Mouse (Mus musculus): ENCODE data around the gene Cdhr1. TPM values are rescaled to one million over a fixed set of nuclear protein-coding genes. Genes with fewer than 3 reads are reported as not detected.
A peak's percentile ranks its signal among the peaks of the same experiment; 100 is the strongest.

Cdhr1 gene
- polyA plus RNA-seq, 1 experiment from 2014 or later: 2.0 TPM

DNA sequence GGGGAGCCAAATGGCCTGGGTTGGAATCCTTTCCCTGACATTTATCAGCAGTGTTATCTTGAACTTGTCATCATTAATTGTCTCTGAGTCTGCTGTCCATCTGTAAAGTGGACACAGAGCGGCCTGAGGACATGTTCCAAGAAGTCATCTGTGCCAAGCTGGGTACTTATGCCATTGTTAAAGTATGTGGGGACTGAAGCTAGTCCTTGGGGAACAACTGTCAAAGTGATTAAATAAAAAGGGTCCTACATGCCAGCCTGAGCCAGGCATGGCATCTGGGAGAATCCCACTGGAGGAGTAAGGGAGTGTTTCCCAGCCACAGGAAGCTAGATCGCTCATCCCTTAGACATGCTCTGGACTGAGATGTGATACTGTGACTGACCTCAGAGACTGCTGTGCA is 12.3 kb upstream of the Cdhr1 start:
- no peaks in the 10 kb centered on the region for H3K36me3 ChIP-seq
- no peak overlapping the region for H3K4me2 ChIP-seq
- ATAC-seq (ENCODE audit: low FRiP score): no peak
- H3K9me3 ChIP-seq: no peaks in the 10 kb centered on the region
- no peak overlapping the region for H3K9ac ChIP-seq
- H3K27ac ChIP-seq: no peak overlapping the region
- H3K4me3 ChIP-seq: no peak overlapping the region
- 83% methylated on average over 2 of the region's 2 CpGs for WGBS
- no peaks in the 10 kb centered on the region for H3K4me1 ChIP-seq (replicated peaks)
- no peaks in the 10 kb centered on the region for H3K27me3 ChIP-seq

DNA sequence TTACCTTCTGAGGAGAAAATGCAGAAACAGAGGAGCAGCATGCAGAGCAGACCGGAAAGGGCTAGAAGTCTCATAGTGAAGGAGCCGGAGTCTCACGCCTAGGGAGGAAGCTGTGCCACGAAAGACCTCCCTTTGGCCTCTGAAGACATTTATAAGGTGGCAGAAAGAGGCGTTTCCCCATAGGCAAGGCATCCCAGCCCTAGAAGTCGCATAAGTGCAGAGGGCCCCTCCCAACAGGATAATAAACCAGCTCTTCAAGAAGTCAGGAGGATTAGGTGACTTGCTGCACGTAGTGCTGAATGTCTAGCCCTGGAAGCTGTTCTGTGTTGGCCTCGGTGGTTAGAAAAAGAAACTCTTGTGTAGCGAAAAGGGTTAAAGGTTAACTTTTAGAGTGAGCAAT is 11.8 kb upstream of the Cdhr1 start:
- H3K9me3 ChIP-seq: no peaks in the 10 kb centered on the region
- WGBS: 73% methylated on average over 9 of the region's 9 CpGs
- H3K4me3 ChIP-seq: no peak overlapping the region
- no peak overlapping the region for H3K9ac ChIP-seq
- no peaks in the 10 kb centered on the region for H3K4me1 ChIP-seq (replicated peaks)
- ATAC-seq (ENCODE audit: low FRiP score): no peak
- no peak overlapping the region for H3K27ac ChIP-seq
- no peak overlapping the region for H3K4me2 ChIP-seq
- no peaks in the 10 kb centered on the region for H3K36me3 ChIP-seq
- H3K27me3 ChIP-seq: no peaks in the 10 kb centered on the region

DNA sequence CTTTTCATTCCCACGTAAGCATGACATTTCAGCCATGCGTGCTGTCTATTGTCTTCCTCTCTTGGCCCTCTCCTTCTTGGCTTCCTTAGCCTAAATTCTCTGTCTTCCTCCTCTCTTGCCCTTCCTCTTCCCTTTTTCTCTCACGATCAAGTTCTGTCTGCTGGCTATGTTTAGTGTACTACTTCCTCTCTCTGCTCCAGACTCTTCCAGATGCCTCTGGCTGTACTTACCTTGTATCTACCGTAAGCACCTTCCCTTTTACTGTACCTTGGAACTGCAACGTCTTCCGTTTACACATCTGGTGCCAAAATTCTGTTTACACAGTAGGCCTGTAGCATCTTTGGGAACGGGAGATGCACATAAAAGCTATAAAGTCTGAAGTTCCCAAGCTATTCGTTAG is 11.3 kb upstream of the Cdhr1 start:
- H3K4me2 ChIP-seq: no peak overlapping the region
- H3K36me3 ChIP-seq: no peaks in the 10 kb centered on the region
- H3K4me3 ChIP-seq: no peak overlapping the region
- ATAC-seq (ENCODE audit: low FRiP score): no peak
- no peaks in the 10 kb centered on the region for H3K4me1 ChIP-seq (replicated peaks)
- H3K27me3 ChIP-seq: no peaks in the 10 kb centered on the region
- H3K9ac ChIP-seq: no peak overlapping the region
- 90% methylated on average over 8 of the region's 8 CpGs for WGBS
- no peaks in the 10 kb centered on the region for H3K9me3 ChIP-seq
- H3K27ac ChIP-seq: no peak overlapping the region

DNA sequence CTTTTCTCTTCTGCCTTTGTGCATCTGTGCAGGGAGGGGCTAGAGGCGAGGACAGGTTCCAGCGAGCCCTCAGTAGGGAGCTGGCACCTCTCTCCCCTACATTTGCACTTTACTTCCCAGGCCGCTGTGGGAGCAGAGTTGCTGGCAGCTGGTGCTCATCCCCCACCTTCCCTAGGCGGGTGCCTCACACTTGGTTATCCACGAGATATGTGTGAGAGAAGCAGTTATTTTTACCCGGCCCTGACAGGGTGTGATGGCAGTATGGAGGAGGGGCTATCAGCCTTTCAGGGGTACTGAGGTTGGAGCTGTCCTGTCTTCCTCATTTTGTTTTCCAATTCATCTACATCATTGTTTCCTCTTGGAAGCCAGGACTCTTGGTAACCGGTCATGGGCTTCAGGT is 7.7 kb upstream of the Cdhr1 start:
- Histone ChIP-seq H3K36me3 (no peaks in the 10 kb centered on the region), H3K4me3 (no peak overlapping the region), H3K4me2 (no peak overlapping the region), H3K27ac (no peak overlapping the region), H3K4me1 (replicated peaks) (no peaks in the 10 kb centered on the region), H3K27me3 (0 out of 2 replicates have a peak, but pooled peaks cover 7% of the 10 kb centered on the region), H3K9ac (no peak overlapping the region), H3K9me3 (no peaks in the 10 kb centered on the region)
- ATAC-seq (ENCODE audit: low FRiP score): no peak
- 41% methylated on average over 7 of the region's 7 CpGs for WGBS

DNA sequence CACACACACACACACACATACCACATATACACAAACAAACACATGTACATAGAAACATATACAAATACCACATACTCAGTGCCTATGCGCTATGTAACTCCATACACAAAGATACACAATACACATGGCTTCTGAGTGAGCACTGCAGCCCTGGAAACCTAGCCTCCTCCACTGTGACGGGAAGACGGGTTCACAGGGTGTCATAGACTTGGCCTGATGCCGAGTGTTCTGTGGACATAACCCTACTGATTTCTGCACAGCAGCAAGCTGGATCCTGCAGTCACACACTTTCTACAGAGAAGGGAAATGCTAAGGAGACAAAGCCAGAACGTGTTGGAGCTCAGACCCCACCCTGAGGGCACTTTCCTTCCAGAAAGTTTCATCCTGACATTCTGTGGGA is 6.6 kb upstream of the Cdhr1 start:
- Histone ChIP-seq H3K4me1 (replicated peaks) (no peaks in the 10 kb centered on the region), H3K4me2 (no peak overlapping the region), H3K36me3 (no peaks in the 10 kb centered on the region), H3K27me3 (0 out of 2 replicates have a peak, but pooled peaks cover 10% of the 10 kb centered on the region), H3K4me3 (no peak overlapping the region), H3K9ac (no peak overlapping the region), H3K9me3 (no peaks in the 10 kb centered on the region), H3K27ac (no peak overlapping the region)
- WGBS: 66% methylated on average over 5 of the region's 5 CpGs
- 0 out of 2 replicates have a peak, but pooled peaks have one; percentile 24 for ATAC-seq (ENCODE audit: low FRiP score)

DNA sequence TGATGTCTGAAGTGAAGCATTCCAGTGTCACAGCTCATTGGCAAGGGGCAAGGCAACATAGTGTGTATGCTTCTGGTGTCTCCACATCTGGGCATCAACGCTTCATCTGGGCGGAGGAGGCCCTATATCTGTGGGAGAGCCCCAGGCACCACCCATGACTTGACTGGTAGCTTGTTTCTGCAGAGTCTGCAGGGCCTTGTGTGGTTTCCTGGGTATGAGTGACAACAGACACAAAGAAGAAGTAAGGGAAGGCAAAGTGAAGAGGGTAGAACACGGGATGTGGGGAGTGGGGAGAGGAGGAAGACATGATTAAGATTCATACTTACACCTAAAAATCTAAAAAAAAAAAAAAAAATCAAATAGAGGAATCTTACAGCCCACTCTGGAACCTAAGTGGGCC is 4.3 kb upstream of the Cdhr1 start:
- no peak overlapping the region for H3K4me2 ChIP-seq
- H3K27me3 ChIP-seq: peaks cover 29% of the 10 kb centered on the region
- ATAC-seq (ENCODE audit: low FRiP score): no peak
- H3K27ac ChIP-seq: no peak overlapping the region
- no peak overlapping the region for H3K4me3 ChIP-seq
- H3K9ac ChIP-seq: no peak overlapping the region
- H3K9me3 ChIP-seq: no peaks in the 10 kb centered on the region
- peaks cover 10% of the 10 kb centered on the region for H3K4me1 ChIP-seq (replicated peaks)
- no peaks in the 10 kb centered on the region for H3K36me3 ChIP-seq
- WGBS: 78% methylated on average over 3 of the region's 3 CpGs

DNA sequence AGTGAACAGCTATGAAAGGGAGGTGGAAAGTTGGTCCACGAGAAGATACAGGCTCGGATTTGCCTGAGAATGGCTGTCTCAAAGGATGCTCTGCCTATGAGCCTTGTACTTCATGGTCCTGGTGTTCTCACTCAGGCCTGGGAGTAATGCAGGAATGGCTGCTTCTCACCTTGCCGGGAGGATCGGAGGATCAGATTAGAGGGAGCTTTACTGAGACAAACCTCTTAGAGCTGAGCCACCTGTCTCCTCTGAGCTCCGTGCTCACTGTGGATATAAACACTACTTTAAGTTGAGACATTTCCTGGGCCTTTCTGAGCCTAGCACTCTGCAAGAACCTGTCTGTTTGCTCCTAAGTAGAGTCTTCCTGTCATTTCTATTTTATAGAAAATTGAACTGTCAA is 3.4 kb upstream of the Cdhr1 start:
- no peak overlapping the region for H3K4me2 ChIP-seq
- H3K27me3 ChIP-seq: peaks cover 39% of the 10 kb centered on the region
- H3K27ac ChIP-seq: no peak overlapping the region
- H3K4me1 ChIP-seq (replicated peaks): peaks cover 10% of the 10 kb centered on the region
- WGBS: 76% methylated on average over 5 of the region's 5 CpGs
- no peak overlapping the region for H3K4me3 ChIP-seq
- H3K36me3 ChIP-seq: no peaks in the 10 kb centered on the region
- no peaks in the 10 kb centered on the region for H3K9me3 ChIP-seq
- H3K9ac ChIP-seq: no peak overlapping the region
- ATAC-seq (ENCODE audit: low FRiP score): no peak

DNA sequence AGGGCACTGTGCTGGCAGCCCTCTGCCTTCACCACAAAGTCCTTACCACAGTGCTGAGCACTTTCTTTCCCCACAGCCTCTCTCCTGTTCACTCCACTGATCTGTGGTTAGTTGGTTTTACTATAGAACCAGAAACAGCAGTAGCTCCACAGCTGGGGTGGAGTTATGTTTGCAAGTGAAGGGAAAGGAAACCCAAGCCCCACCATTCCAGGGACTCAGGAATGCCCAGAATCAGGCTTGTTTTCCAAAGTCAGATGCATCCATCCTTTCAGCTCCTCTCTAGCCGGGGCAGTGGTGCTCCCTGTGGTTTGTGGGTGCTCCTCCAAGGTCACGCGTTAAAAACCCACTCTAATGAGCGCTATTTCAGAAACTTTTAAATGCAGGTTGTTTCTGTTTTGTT is 2.6 kb downstream of the Cdhr1 start:
- Histone ChIP-seq H3K27me3 (peaks cover 35% of the 10 kb centered on the region), H3K36me3 (no peaks in the 10 kb centered on the region), H3K4me3 (no peak overlapping the region), H3K9me3 (no peaks in the 10 kb centered on the region), H3K4me1 (replicated peaks) (peaks cover 10% of the 10 kb centered on the region), H3K9ac (no peak overlapping the region), H3K4me2 (no peak overlapping the region), H3K27ac (no peak overlapping the region)
- ATAC-seq (ENCODE audit: low FRiP score): no peak
- WGBS: 84% methylated on average over 4 of the region's 4 CpGs

DNA sequence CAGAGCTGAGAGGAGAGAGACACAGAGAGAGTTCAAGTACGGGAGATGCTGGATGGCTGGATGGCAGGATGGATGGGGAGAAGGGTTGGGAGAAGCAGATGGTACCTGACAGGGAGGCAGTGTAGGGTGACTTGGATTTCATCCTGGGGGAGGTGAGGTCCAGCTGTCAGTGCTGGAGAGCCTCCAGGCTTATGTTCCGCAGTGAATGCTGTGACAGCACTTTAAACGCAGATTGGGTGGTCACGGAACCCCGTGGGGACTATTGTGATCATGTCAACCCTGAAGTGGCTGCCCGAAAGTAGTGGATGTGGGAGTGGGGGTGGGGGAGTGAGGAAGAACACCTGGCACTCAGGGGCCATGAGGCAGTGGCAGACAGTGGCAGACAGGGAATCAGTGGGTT is 3.7 kb downstream of the Cdhr1 start:
- Histone ChIP-seq H3K27me3 (peaks cover 35% of the 10 kb centered on the region), H3K9ac (no peak overlapping the region), H3K27ac (no peak overlapping the region), H3K4me2 (no peak overlapping the region), H3K4me1 (replicated peaks) (peaks cover 10% of the 10 kb centered on the region), H3K4me3 (no peak overlapping the region), H3K36me3 (no peaks in the 10 kb centered on the region), H3K9me3 (no peaks in the 10 kb centered on the region)
- WGBS: 56% methylated on average over 6 of the region's 6 CpGs
- peak; percentile 18; the same call in 1 of the 2 replicates for ATAC-seq (ENCODE audit: low FRiP score)

DNA sequence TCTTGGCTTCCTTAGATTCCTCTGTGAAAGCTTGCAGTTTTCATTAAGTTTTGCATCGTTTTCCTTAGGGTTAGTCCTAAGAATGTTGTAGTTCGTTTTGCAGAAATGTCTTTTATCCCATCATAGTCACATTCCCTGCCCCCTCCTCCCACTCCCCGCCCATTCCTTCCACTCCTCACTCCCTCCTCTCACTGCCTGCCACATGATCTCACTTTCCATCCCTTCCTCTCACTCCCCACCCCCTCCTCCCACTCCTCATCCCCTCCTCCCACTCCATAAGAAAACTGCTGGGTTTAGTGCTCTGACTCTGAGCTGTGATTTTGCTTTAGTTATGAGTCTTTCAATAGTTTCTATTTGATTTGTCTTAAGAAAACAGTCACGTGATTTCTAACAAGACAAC is 14.4 kb downstream of the Cdhr1 start:
- Histone ChIP-seq H3K27ac (no peak overlapping the region), H3K36me3 (no peaks in the 10 kb centered on the region), H3K27me3 (no peaks in the 10 kb centered on the region), H3K4me3 (no peak overlapping the region), H3K9ac (no peak overlapping the region), H3K9me3 (no peaks in the 10 kb centered on the region), H3K4me2 (no peak overlapping the region), H3K4me1 (replicated peaks) (no peaks in the 10 kb centered on the region)
- whole genome bisulfite sequencing: 46% methylated on average over 4 of the region's 4 CpGs
- ATAC-seq (ENCODE audit: low FRiP score): no peak

DNA sequence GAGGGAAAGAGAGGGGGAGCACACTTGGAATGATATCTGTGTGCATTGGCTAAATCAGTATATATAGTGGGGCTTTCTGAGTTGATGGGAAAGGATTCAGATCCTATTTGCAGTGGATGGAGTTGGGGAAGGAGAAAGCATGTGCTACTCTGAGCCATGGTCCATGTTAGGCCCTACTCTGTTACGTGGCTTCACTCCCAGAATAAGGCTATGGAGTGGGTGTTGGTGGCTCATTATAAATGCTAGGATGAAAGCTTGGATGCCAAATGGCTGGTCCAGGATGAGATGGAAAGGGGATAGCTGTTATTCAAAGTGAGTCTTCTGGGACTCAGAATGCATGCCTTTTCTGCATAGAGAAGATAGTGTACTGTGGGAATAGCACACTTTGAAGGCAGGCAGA is 17.4 kb downstream of the Cdhr1 start:
- no peak for ATAC-seq (ENCODE audit: low FRiP score)
- H3K4me1 ChIP-seq (replicated peaks): no peaks in the 10 kb centered on the region
- H3K27me3 ChIP-seq: no peaks in the 10 kb centered on the region
- 86% methylated on average over 1 of the region's 1 CpGs for WGBS
- no peaks in the 10 kb centered on the region for H3K36me3 ChIP-seq
- no peaks in the 10 kb centered on the region for H3K9me3 ChIP-seq
- H3K4me2 ChIP-seq: no peak overlapping the region
- H3K9ac ChIP-seq: no peak overlapping the region
- H3K27ac ChIP-seq: no peak overlapping the region
- H3K4me3 ChIP-seq: no peak overlapping the region

DNA sequence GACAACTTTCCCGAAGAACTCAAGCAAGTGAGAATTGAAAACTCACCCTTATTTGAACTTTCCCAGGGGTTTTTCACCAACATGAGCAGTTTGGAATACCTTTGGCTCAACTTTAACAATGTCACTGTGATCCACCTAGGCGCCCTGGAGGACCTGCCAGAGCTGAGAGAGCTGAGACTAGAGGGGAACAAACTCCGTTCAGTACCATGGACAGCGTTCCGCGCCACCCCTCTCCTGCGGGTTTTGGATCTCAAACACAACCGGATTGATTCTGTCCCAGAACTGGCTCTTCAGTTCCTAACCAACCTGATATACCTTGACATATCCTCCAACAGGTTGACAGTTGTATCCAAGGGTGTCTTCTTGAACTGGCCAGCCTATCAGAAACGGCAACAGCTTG is 29.6 kb downstream of the Cdhr1 start:
- H3K4me3 ChIP-seq: no peak overlapping the region
- ATAC-seq (ENCODE audit: low FRiP score): no peak
- 0 out of 2 replicates have a peak, but pooled peaks cover 3% of the 10 kb centered on the region for H3K27me3 ChIP-seq
- H3K9me3 ChIP-seq: no peaks in the 10 kb centered on the region
- H3K4me1 ChIP-seq (replicated peaks): no peaks in the 10 kb centered on the region
- no peaks in the 10 kb centered on the region for H3K36me3 ChIP-seq
- no peak overlapping the region for H3K4me2 ChIP-seq
- no peak overlapping the region for H3K27ac ChIP-seq
- H3K9ac ChIP-seq: no peak overlapping the region
- 21% methylated on average over 9 of the region's 9 CpGs for WGBS

DNA sequence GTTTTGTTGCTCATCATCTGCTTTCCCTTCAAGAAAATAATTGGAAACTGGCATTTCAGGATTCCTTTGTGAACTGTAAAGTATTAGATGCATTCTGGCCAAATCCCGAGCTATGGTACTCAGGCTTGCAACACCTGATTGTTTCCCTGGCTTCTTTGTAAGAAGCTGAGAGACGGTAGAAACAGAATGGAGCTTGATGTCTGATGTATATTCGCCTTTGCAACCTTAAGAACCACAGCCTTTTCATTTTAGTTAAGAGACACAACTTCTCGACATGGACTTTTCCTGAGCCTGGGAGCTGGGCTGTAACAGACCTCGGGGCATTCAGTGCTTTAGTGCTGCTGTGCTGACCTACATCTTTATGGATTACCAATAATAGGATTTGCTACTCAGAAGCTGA is 30.5 kb downstream of the Cdhr1 start, which contains the start of gene Lrit2:
Gene Lrit2, plus strand, starts transcription at position 301 of the 400 bp plus-strand sequence.
- no peak within 1 kb of the TSS for H3K27ac ChIP-seq
- H3K4me1 ChIP-seq (replicated peaks): no peaks in the 10 kb centered on the region
- 0 out of 2 replicates have a peak, but pooled peaks cover 3% of the 10 kb centered on the region for H3K27me3 ChIP-seq
- H3K36me3 ChIP-seq: no peaks in the 10 kb centered on the region
- no peak for ATAC-seq (ENCODE audit: low FRiP score)
- H3K9me3 ChIP-seq: no peaks in the 10 kb centered on the region
- H3K9ac ChIP-seq: no peak within 1 kb of the TSS
- no peak within 1 kb of the TSS for H3K4me2 ChIP-seq
- 84% methylated on average over 5 of the region's 5 CpGs for WGBS
- H3K4me3 ChIP-seq: no peak within 1 kb of the TSS

Data from hindbrain, embryonic 13.5 days (tissue).